23 mouse cellular contexts compared by ENCODE assay signal in genomic region chr15:10706414-10706813, GRCm38 (mm10). TPM values are rescaled to one million over a fixed set of nuclear protein-coding genes. Genes with fewer than 3 reads are reported as not detected.
A peak's percentile ranks its signal among the peaks of the same experiment; 100 is the strongest.
DNase-seq lines count a peak whose midpoint lies in the region; ATAC-seq and TF ChIP-seq lines count a peak whose summit lies in the region.
"Had no signal": no experiment of that assay in that cellular context is flagged by ENCODE, and none has a peak within 500 bp of the region (broad histone marks: within the 10 kb centered on the region; RNA-seq: fewer than 3 reads in every experiment).

No protein-coding gene starts in this region.

- H3K36me3 ChIP-seq in intestine, embryonic 15.5 days, result no peaks in the 10 kb centered on the region
- H3K36me3 ChIP-seq in intestine, postnatal 0 days (ENCODE audit: control insufficient read depth, insufficient read depth), result no peaks in the 10 kb centered on the region
- H3K36me3 ChIP-seq in midbrain, embryonic 11.5 days (ENCODE audit: control insufficient read depth, insufficient read depth, low read length), result peaks cover 8% of the 10 kb centered on the region; the same call in 1 of the 2 replicates
- no peaks in the 10 kb centered on the region for H3K36me3 ChIP-seq in midbrain, embryonic 15.5 days (replicated peaks)
- H3K36me3 ChIP-seq in embryonic facial prominence, embryonic 13.5 days, result peaks cover 35% of the 10 kb centered on the region
- H3K36me3 ChIP-seq in stomach, postnatal 0 days (ENCODE audit: control insufficient read depth, insufficient read depth, low read length), result no peaks in the 10 kb centered on the region
- H3K36me3 ChIP-seq: G1E; heart, embryonic 15.5 days had no signal

- H3K4me1 ChIP-seq in intestine, embryonic 15.5 days (replicated peaks), result peaks cover 7% of the 10 kb centered on the region; the same call in 1 of the 2 replicates
- H3K4me1 ChIP-seq in intestine, postnatal 0 days (replicated peaks; ENCODE audit: control insufficient read depth, insufficient read depth, low read length), result no peaks in the 10 kb centered on the region
- peaks cover 4% of the 10 kb centered on the region for H3K4me1 ChIP-seq in midbrain, embryonic 11.5 days (ENCODE audit: control insufficient read depth, insufficient read depth, low read length)
- peaks cover 4% of the 10 kb centered on the region; the same call in 1 of the 2 replicates for H3K4me1 ChIP-seq in midbrain, embryonic 15.5 days
- H3K4me1 ChIP-seq in embryonic facial prominence, embryonic 13.5 days, result peaks cover 55% of the 10 kb centered on the region
- no peaks in the 10 kb centered on the region; the same call in 1 of the 2 replicates for H3K4me1 ChIP-seq in stomach, postnatal 0 days (replicated peaks; ENCODE audit: control insufficient read depth, insufficient read depth)

- no peak for TF ChIP-seq CTCF in intestine, postnatal 0 days (IDR thresholded peaks at IDR 0.05; ENCODE audit: low read depth)
- TF ChIP-seq CTCF in stomach, postnatal 0 days (IDR thresholded peaks at IDR 0.05; ENCODE audit: low read depth), result no peak

- ATAC-seq in intestine, embryonic 15.5 days, result peak; percentile 27; the same call in 1 of the 2 replicates
- no peak for ATAC-seq in intestine, postnatal 0 days
- no peak for ATAC-seq in midbrain, embryonic 11.5 days (ENCODE audit: low FRiP score)
- ATAC-seq in midbrain, embryonic 15.5 days (replicated peaks), result no peak
- no peak for ATAC-seq in embryonic facial prominence, embryonic 13.5 days (ENCODE audit: insufficient number of reproducible peaks, insufficient read depth, low FRiP score, low TSS enrichment, low read depth)
- ATAC-seq in stomach, postnatal 0 days (ENCODE audit: low FRiP score, low TSS enrichment), result peak; percentile 12; the same call in 1 of the 2 replicates
- ATAC-seq: forebrain, embryonic 16.5 days had no signal

- WGBS in intestine, embryonic 15.5 days, result 68% methylated on average over 8 of the region's 8 CpGs
- WGBS in intestine, postnatal 0 days, result 61% methylated on average over 8 of the region's 8 CpGs
- 92% methylated on average over 8 of the region's 8 CpGs for WGBS in midbrain, embryonic 11.5 days
- 88% methylated on average over 8 of the region's 8 CpGs for whole genome bisulfite sequencing in midbrain, embryonic 15.5 days
- WGBS in embryonic facial prominence, embryonic 13.5 days, result 68% methylated on average over 8 of the region's 8 CpGs
- whole genome bisulfite sequencing in stomach, postnatal 0 days, result 61% methylated on average over 8 of the region's 8 CpGs

- H3K9me3 ChIP-seq in intestine, embryonic 15.5 days, result no peaks in the 10 kb centered on the region
- H3K9me3 ChIP-seq in intestine, postnatal 0 days (ENCODE audit: control insufficient read depth), result no peaks in the 10 kb centered on the region
- H3K9me3 ChIP-seq in midbrain, embryonic 11.5 days (ENCODE audit: control insufficient read depth, low read length), result no peaks in the 10 kb centered on the region
- H3K9me3 ChIP-seq in midbrain, embryonic 15.5 days, result no peaks in the 10 kb centered on the region
- H3K9me3 ChIP-seq in embryonic facial prominence, embryonic 13.5 days, result peaks cover 4% of the 10 kb centered on the region; the same call in 1 of the 2 replicates
- H3K9me3 ChIP-seq in stomach, postnatal 0 days (ENCODE audit: control insufficient read depth, low read length), result no peaks in the 10 kb centered on the region
- H3K9me3 ChIP-seq: G1E; heart, embryonic 15.5 days had no signal

- no peak overlapping the region for H3K4me2 ChIP-seq in intestine, embryonic 15.5 days (replicated peaks)
- no peak overlapping the region for H3K4me2 ChIP-seq in intestine, postnatal 0 days (replicated peaks; ENCODE audit: low read depth)
- H3K4me2 ChIP-seq in midbrain, embryonic 11.5 days, result no peak overlapping the region
- no peak overlapping the region for H3K4me2 ChIP-seq in midbrain, embryonic 15.5 days
- H3K4me2 ChIP-seq in embryonic facial prominence, embryonic 13.5 days, result no peak overlapping the region
- no peak overlapping the region for H3K4me2 ChIP-seq in stomach, postnatal 0 days (replicated peaks; ENCODE audit: low read depth)
- H3K4me2 ChIP-seq: heart, embryonic 11.5 days; heart, embryonic 15.5 days; hindbrain, embryonic 14.5 days had no signal

- no peak for TF ChIP-seq EP300 in stomach, postnatal 0 days (optimal IDR thresholded peaks at IDR 0.05)

- no peak overlapping the region for H3K9ac ChIP-seq in intestine, embryonic 15.5 days
- H3K9ac ChIP-seq in intestine, postnatal 0 days (ENCODE audit: low read depth, low read length), result no peak overlapping the region
- no peak overlapping the region for H3K9ac ChIP-seq in midbrain, embryonic 11.5 days (ENCODE audit: low read length)
- no peak overlapping the region for H3K9ac ChIP-seq in midbrain, embryonic 15.5 days
- no peak overlapping the region for H3K9ac ChIP-seq in embryonic facial prominence, embryonic 13.5 days
- H3K9ac ChIP-seq in stomach, postnatal 0 days (ENCODE audit: low read length), result no peak overlapping the region
- H3K9ac ChIP-seq: heart, embryonic 15.5 days; hindbrain, embryonic 14.5 days had no signal

- no peaks in the 10 kb centered on the region for H3K27me3 ChIP-seq in intestine, embryonic 15.5 days (replicated peaks)
- H3K27me3 ChIP-seq in intestine, postnatal 0 days (replicated peaks; ENCODE audit: control insufficient read depth, insufficient read depth, low read length), result no peaks in the 10 kb centered on the region
- H3K27me3 ChIP-seq in midbrain, embryonic 11.5 days (ENCODE audit: control insufficient read depth, insufficient read depth, low read length), result no peaks in the 10 kb centered on the region
- no peaks in the 10 kb centered on the region for H3K27me3 ChIP-seq in midbrain, embryonic 15.5 days (replicated peaks)
- H3K27me3 ChIP-seq in embryonic facial prominence, embryonic 13.5 days, result no peaks in the 10 kb centered on the region
- no peaks in the 10 kb centered on the region for H3K27me3 ChIP-seq in stomach, postnatal 0 days (ENCODE audit: control insufficient read depth, insufficient read depth, low read length)
- H3K27me3 ChIP-seq: CH12.LX; heart, embryonic 15.5 days had no signal

- H3K4me3 ChIP-seq in intestine, embryonic 15.5 days (replicated peaks), result no peak overlapping the region
- no peak overlapping the region for H3K4me3 ChIP-seq in intestine, postnatal 0 days (ENCODE audit: low read depth, low read length)
- H3K4me3 ChIP-seq in midbrain, embryonic 11.5 days (ENCODE audit: low read depth, low read length), result no peak overlapping the region
- no peak overlapping the region for H3K4me3 ChIP-seq in midbrain, embryonic 15.5 days
- H3K4me3 ChIP-seq in embryonic facial prominence, embryonic 13.5 days, result no peak overlapping the region
- H3K4me3 ChIP-seq in stomach, postnatal 0 days (ENCODE audit: low read depth, low read length), result no peak overlapping the region
- H3K4me3 ChIP-seq: erythroblast, embryonic 14.5 days; forebrain, embryonic 10.5 days; heart, adult 2 months; heart, embryonic 15.5 days had no signal

- no peak overlapping the region for H3K27ac ChIP-seq in intestine, embryonic 15.5 days
- H3K27ac ChIP-seq in intestine, postnatal 0 days (ENCODE audit: low read depth, low read length), result no peak overlapping the region
- no peak overlapping the region for H3K27ac ChIP-seq in midbrain, embryonic 11.5 days (ENCODE audit: low read depth, low read length)
- H3K27ac ChIP-seq in midbrain, embryonic 15.5 days, result no peak overlapping the region
- H3K27ac ChIP-seq in embryonic facial prominence, embryonic 13.5 days, result 0 out of 2 replicates have a peak overlapping the region, but pooled peaks have one; percentile 22
- H3K27ac ChIP-seq in stomach, postnatal 0 days (replicated peaks), result no peak overlapping the region
- H3K27ac ChIP-seq: forebrain, embryonic 10.5 days; heart, adult 2 months; heart, embryonic 15.5 days; hindbrain, embryonic 14.5 days had no signal

- peak; percentile 12 for DNase-seq in midbrain, embryonic 11.5 days (ENCODE audit: low spot score, missing footprints)
- DNase-seq in stomach, postnatal 0 days (ENCODE audit: low spot score), result no peak
- no peak for DNase-seq in cerebellum, adult 18-20 months
- DNase-seq: adrenal gland, adult 8-10 months; adrenal gland, postnatal 36 days; cerebellum, adult 8-10 months; cerebellum, postnatal 14 days; embryo, embryonic 11 days; gastrocnemius, postnatal 10 days; heart, adult 2 months; heart, postnatal 14 days had no signal

RNA-seq across cellular contexts. Expression of gene Rai14, which starts 8.0 kb away (rescaled TPM):
- polyA plus RNA-seq in intestine, embryonic 15.5 days (2015; fragmentation: Nextera tagmentation; extraction: Ambion mirVana), result 16.8 and 17.4 TPM in 2 replicates
- 6.2 and 6.9 TPM in 2 replicates for polyA plus RNA-seq in intestine, postnatal 0 days (2015; fragmentation: Nextera tagmentation; extraction: Ambion mirVana)
- polyA plus RNA-seq in midbrain, embryonic 11.5 days (2014; fragmentation: Nextera tagmentation; extraction: Ambion mirVana), result 74.7 and 80.6 TPM in 2 replicates
- polyA plus RNA-seq in midbrain, embryonic 15.5 days (2015; fragmentation: Nextera tagmentation; extraction: Ambion mirVana), result 14.0 and 14.5 TPM in 2 replicates
- 78.9 and 87.3 TPM in 2 replicates for polyA plus RNA-seq in embryonic facial prominence, embryonic 13.5 days (2015; fragmentation: Nextera tagmentation; extraction: Ambion mirVana)
- polyA plus RNA-seq in stomach, postnatal 0 days (2015; fragmentation: Nextera tagmentation; extraction: Ambion mirVana), result 8.0 and 8.7 TPM in 2 replicates
- polyA plus RNA-seq: erythroblast, embryonic 14.5 days; G1E had no signal

Comparison
In these comparisons a context has a peak if more than half of its experiments do, and no peak if none do; other contexts are left out.
1. ATAC-seq: peak in intestine, embryonic 15.5 days (single experiment) and stomach, postnatal 0 days (single experiment); none in intestine, postnatal 0 days (single experiment), midbrain, embryonic 11.5 days (single experiment), midbrain, embryonic 15.5 days (single experiment) and embryonic facial prominence, embryonic 13.5 days (single experiment).